Mouse (Mus musculus): ENCODE measurements around the gene Col19a1. TPM values are rescaled to one million over a fixed set of nuclear protein-coding genes. Genes with fewer than 3 reads are reported as not detected.

Col19a1 gene
- polyA plus RNA-seq, 1 experiment: not detected

GRCm38 (mm10) chr1:24517462-24517861 lies 69.8 kb downstream of the Col19a1 start:
- H3K4me3 ChIP-seq (ENCODE audit: insufficient read depth, low read depth, low read length): no peak overlapping the region
- H3K4me1 ChIP-seq (ENCODE audit: control insufficient read depth, insufficient read depth, insufficient read length, low read length): no peaks in the 10 kb centered on the region
- no peak overlapping the region for H3K27ac ChIP-seq (replicated peaks; ENCODE audit: low read depth, low read length)

DNA sequence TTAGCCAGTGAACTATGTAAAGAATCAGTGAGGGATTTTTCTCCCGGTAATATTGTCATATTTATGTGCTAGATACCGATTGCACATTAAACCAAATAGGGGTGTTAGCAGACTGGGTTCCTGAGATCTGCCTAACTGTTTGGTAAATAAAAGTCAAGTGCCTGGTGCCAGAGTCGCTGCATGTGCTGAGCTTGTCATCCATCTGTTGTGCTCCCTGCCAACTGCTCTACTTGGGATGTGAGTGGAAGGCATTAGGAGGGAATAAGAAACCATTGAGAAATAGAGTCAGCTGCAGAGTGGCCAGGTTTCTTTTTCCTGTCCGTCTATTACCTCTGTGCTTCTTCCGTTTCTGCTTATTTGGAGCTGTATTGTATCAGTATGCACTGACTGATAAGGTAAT lies 71.9 kb downstream of the Col19a1 start:
- Histone ChIP-seq H3K4me3 (ENCODE audit: insufficient read depth, low read depth, low read length) (no peak overlapping the region), H3K4me1 (ENCODE audit: control insufficient read depth, insufficient read depth, insufficient read length, low read length) (no peaks in the 10 kb centered on the region), H3K27ac (replicated peaks; ENCODE audit: low read depth, low read length) (no peak overlapping the region)

DNA sequence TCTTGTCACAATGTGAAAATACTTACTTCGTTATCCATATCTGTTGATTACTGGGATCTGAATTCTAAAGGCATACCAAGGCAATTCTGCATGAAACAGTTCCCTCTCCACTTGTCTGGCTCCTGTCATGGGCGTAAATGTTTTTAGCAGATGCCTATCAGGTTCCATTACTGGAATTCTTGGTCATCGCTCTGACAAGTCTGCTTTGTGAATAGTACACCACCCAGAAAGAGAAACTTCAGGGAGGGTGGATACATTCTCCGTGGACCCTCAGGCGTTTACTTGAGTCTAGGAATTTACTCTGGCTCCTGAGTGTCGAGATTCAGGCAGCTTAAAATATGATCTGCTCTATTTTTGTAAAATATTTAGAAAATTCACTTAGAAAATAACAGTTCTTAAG lies 75.7 kb downstream of the Col19a1 start:
- H3K4me3 ChIP-seq (ENCODE audit: insufficient read depth, low read depth, low read length): no peak overlapping the region
- H3K27ac ChIP-seq (replicated peaks; ENCODE audit: low read depth, low read length): no peak overlapping the region
- H3K4me1 ChIP-seq (ENCODE audit: control insufficient read depth, insufficient read depth, insufficient read length, low read length): no peaks in the 10 kb centered on the region

- Histone ChIP-seq H3K27ac (replicated peaks; ENCODE audit: low read depth, low read length) (no peak overlapping the region), H3K4me1 (ENCODE audit: control insufficient read depth, insufficient read depth, insufficient read length, low read length) (no peaks in the 10 kb centered on the region), H3K4me3 (ENCODE audit: insufficient read depth, low read depth, low read length) (no peak overlapping the region)
Measured at GRCm38 (mm10) chr1:24495400-24495799, 91.9 kb downstream of the Col19a1 start.

GRCm38 (mm10) chr1:24484161-24484560 lies 103.1 kb downstream of the Col19a1 start:
- no peaks in the 10 kb centered on the region for H3K4me1 ChIP-seq (ENCODE audit: control insufficient read depth, insufficient read depth, insufficient read length, low read length)
- H3K27ac ChIP-seq (replicated peaks; ENCODE audit: low read depth, low read length): no peak overlapping the region
- H3K4me3 ChIP-seq (ENCODE audit: insufficient read depth, low read depth, low read length): no peak overlapping the region

DNA sequence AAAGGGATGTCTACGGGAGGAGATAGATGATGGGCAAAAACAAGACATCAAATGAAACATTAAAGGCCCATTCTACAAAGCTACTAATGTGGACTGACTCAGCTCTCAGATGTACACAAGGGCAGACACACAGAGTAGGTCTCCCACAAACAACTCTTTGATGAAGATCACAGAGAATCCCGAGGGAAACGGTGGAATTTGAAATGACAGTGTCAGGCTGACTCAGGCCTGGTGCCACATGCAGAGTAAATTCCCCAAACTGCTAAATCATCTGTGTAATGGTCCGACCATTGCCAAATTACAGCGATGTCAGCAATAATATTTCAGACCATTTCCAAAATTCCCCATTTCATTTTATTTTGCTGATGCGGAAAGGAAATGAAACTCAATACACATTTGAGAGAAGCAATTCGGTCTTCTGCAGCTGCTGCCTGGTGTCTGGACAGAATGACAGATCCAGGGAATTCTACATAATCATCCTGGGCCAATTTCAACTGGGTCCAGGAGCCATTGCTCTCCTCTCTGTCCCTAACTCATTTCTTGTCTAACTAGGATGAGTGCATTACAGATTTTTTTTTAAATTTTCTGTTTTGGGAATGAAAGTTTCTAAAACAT lies 116.1 kb downstream of the Col19a1 start:
- Histone ChIP-seq H3K4me3 (ENCODE audit: insufficient read depth, low read depth, low read length) (no peak overlapping the region), H3K4me1 (ENCODE audit: control insufficient read depth, insufficient read depth, insufficient read length, low read length) (no peaks in the 10 kb centered on the region), H3K27ac (replicated peaks; ENCODE audit: low read depth, low read length) (no peak overlapping the region)

GRCm38 (mm10) chr1:24470633-24471032 lies 116.6 kb downstream of the Col19a1 start:
- Histone ChIP-seq H3K4me1 (ENCODE audit: control insufficient read depth, insufficient read depth, insufficient read length, low read length) (no peaks in the 10 kb centered on the region), H3K4me3 (ENCODE audit: insufficient read depth, low read depth, low read length) (no peak overlapping the region)

GRCm38 (mm10) chr1:24461305-24461887 lies 125.9 kb downstream of the Col19a1 start:
- no peak overlapping the region for H3K27ac ChIP-seq (replicated peaks; ENCODE audit: low read depth, low read length)
- no peaks in the 10 kb centered on the region for H3K4me1 ChIP-seq (ENCODE audit: control insufficient read depth, insufficient read depth, insufficient read length, low read length)
- no peak overlapping the region for H3K4me3 ChIP-seq (ENCODE audit: insufficient read depth, low read depth, low read length)

More at GRCm38 (mm10) chr1:24470633-24471032, 116.6 kb downstream of the Col19a1 start:
- no peak overlapping the region for H3K27ac ChIP-seq (replicated peaks; ENCODE audit: low read depth, low read length)

- Histone ChIP-seq H3K4me1 (ENCODE audit: control insufficient read depth, insufficient read depth, insufficient read length, low read length) (no peaks in the 10 kb centered on the region), H3K27ac (replicated peaks; ENCODE audit: low read depth, low read length) (no peak overlapping the region), H3K4me3 (ENCODE audit: insufficient read depth, low read depth, low read length) (no peak overlapping the region)
Measured at GRCm38 (mm10) chr1:24458015-24458414, 129.3 kb downstream of the Col19a1 start.

DNA sequence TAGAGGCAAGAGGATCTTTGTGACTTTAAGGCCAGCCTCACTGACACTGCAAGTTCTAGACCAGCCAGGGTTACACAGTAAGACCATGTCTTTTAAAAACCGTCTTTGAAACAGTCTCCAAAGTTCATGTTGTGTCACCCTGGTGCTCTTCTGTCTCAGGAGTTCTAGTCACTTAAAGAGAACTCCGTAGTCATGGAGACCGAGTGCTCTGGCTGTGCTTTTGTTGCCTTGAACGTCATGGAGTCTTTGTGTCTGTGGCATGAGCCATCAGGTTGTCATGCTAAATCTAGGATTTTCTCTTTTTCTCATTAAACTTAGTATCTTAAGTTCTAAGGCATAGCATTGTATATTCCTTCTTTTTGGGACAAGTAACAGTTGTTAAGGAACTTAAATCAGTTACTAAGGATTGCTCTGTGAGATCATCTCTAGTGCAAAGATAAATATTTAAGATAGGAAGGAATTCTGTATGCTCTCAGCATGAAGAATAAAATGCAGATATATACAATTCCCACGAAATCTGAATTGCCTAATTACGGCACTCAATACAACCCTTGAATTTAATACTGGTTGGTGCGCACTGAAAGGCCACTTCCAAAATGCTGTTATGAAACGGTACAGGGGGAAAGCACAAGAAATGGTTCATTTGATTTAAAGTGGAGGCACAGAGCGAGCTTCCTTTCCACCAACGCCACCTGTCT lies 134.6 kb downstream of the Col19a1 start:
- H3K4me3 ChIP-seq (ENCODE audit: insufficient read depth, low read depth, low read length): no peak overlapping the region
- no peaks in the 10 kb centered on the region for H3K4me1 ChIP-seq (ENCODE audit: control insufficient read depth, insufficient read depth, insufficient read length, low read length)
- H3K27ac ChIP-seq (replicated peaks; ENCODE audit: low read depth, low read length): no peak overlapping the region

DNA sequence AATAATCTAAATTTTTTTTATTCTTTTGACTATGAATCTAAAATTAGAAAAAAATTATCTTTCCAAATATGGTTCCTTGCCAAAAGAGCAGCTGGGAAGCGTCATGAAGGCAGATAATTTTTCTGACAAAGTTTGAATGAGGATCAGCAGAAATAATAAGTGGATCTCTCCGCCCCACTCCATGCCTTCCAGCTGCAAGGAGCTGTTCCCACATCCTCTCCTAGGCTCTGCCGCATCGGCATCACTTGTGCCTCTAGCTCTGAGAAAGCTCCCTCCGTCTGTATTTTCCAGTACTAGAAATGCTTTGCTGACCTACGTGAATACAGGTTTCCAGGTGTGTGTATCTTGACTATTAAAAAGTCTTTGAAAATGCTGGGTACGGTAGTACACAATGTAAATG lies 135.1 kb downstream of the Col19a1 start:
- Histone ChIP-seq H3K4me1 (ENCODE audit: control insufficient read depth, insufficient read depth, insufficient read length, low read length) (no peaks in the 10 kb centered on the region), H3K27ac (replicated peaks; ENCODE audit: low read depth, low read length) (no peak overlapping the region), H3K4me3 (ENCODE audit: insufficient read depth, low read depth, low read length) (no peak overlapping the region)

DNA sequence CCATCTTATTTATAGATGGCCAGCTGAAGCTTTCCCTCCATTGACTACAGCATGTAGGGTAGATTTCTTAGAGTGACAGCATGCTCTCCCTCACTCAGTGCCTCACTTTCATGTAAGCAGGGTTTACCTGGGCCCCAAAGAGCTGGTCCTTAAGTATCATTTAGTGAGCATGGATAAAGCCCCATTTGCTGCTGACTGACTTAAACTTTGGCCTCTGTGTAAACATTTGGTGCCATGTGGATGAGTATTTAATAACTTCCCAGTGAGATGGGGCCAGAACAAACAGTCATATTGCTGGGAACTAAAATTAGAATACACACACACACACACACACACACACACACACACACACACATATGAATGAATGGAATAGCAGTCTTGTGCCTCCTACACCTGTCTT lies 149.8 kb downstream of the Col19a1 start:
- Histone ChIP-seq H3K27ac (replicated peaks; ENCODE audit: low read depth, low read length) (no peak overlapping the region), H3K4me1 (ENCODE audit: control insufficient read depth, insufficient read depth, insufficient read length, low read length) (no peaks in the 10 kb centered on the region), H3K4me3 (ENCODE audit: insufficient read depth, low read depth, low read length) (no peak overlapping the region)

DNA sequence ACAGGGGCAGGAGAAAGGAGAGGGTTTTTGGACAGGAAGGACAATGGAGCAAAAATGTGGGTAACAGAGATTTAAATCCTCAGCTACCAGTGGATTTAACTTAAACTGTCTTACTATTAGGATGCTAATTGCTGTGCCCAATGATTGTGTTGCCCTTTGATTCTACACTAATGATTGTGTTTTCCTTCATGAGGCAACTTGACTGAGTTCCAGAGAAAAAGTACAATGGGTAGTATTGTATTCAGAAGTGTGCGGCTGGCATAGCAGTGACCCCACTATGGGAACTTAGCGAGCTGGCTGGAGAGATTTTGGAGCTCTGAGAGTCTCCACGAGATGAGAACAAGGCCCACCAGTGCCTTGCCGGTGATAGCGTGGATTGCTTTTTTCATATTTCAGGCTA lies 159.0 kb downstream of the Col19a1 start:
- Histone ChIP-seq H3K4me1 (ENCODE audit: control insufficient read depth, insufficient read depth, insufficient read length, low read length) (no peaks in the 10 kb centered on the region), H3K27ac (replicated peaks; ENCODE audit: low read depth, low read length) (no peak overlapping the region), H3K4me3 (ENCODE audit: insufficient read depth, low read depth, low read length) (no peak overlapping the region)

DNA sequence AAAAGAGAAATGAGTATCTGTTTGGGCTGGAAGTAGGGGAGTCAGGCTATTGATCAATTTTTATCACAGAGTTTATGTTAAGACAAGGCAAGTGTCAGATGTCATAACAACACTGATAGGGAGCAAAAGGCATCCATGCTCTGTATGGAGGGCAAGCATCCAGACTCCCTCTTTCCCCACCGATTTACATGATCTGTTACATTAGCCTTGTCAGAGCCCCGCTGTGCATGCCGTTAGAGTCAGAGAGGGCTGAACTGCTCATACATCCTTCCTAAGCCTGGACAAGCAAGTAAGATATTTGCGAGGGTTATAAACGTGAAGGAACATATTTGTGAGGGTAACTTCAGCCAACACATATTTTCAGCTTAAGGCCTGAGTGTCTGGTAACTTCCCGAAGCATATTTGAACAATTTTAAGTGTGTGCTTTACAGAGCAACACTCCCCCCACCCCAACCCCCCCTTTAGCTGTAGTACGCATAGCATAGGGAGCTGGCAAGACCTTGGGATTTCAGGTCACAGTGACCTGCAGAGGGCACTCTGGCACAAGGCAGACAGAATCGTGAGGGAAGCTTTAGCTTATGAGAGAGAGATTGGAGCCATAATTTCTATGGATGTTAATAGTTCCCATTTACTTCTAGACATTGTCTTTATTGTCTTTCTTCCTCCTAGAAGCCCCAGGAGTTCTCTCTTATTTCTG lies 209.0 kb downstream of the Col19a1 start:
- no peak overlapping the region for H3K4me3 ChIP-seq (ENCODE audit: insufficient read depth, low read depth, low read length)
- no peak overlapping the region for H3K27ac ChIP-seq (replicated peaks; ENCODE audit: low read depth, low read length)
- H3K4me1 ChIP-seq (ENCODE audit: control insufficient read depth, insufficient read depth, insufficient read length, low read length): peaks cover 3% of the 10 kb centered on the region; the same call in 1 of the 2 replicates

GRCm38 (mm10) chr1:24374902-24375301 lies 212.4 kb downstream of the Col19a1 start:
- Histone ChIP-seq H3K27ac (replicated peaks; ENCODE audit: low read depth, low read length) (no peak overlapping the region), H3K4me3 (ENCODE audit: insufficient read depth, low read depth, low read length) (no peak overlapping the region), H3K4me1 (ENCODE audit: control insufficient read depth, insufficient read depth, insufficient read length, low read length) (peaks cover 3% of the 10 kb centered on the region; the same call in 1 of the 2 replicates)
